Mouse (Mus musculus): ENCODE measurements around the gene Cd8b1. TPM values are rescaled to one million over a fixed set of nuclear protein-coding genes. Genes with fewer than 3 reads are reported as not detected.

Cd8b1 gene
- polyA plus RNA-seq, 1 experiment: 0.07 TPM

- no peak for DNase-seq (ENCODE audit: low read depth)
These were observed 28.6 kb downstream of the Cd8b1 start for GRCm38 (mm10) chr6:71351201-71351600.

DNA sequence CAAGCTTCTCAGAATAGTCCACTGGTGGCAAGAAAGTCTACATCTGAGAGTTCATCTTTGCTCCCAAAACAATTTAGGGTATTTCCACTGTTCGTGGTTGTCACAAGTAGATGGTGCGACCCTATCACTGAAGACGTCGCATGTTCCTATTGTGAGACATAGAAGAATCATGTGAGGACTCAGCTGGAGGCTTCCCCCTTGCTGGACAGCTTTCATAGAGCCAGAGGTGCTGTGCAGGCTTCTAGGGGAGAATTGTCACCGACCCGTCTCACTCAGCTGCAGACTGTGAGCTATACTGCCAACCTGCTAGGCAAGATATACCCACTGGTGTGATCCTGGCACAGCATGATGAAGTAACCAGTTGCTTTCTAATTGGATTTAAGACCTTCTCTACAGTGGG lies 29.6 kb downstream of the Cd8b1 start:
- no peak for DNase-seq (ENCODE audit: low read depth)

DNA sequence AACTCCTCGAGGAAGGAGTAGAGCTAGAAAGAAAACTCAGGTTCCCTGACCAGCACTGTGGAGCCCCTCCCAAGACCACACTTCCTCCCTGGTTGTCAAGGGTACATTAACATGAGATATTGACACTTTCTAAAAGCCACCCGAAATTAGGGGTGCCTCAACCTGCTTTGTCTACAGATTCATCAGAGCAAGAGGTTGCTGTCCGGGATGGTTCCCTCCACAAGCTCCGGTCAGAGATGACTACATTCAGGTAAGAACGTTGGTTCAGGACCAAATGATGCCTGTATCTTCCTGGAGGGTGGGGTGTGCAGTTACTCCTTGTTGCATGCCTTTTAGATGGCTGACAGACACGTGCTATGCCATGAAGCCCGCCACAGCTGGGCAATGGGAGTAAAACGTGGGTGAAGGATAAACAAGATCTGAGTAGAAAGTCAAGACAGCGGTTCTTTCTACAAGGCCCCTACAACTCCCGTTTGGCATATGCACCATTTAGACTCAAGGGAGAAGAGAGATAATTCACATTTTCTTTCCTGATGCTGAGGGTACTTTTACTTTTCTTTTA lies 30.4 kb downstream of the Cd8b1 start:
- no peak for DNase-seq (ENCODE audit: low read depth)

DNA sequence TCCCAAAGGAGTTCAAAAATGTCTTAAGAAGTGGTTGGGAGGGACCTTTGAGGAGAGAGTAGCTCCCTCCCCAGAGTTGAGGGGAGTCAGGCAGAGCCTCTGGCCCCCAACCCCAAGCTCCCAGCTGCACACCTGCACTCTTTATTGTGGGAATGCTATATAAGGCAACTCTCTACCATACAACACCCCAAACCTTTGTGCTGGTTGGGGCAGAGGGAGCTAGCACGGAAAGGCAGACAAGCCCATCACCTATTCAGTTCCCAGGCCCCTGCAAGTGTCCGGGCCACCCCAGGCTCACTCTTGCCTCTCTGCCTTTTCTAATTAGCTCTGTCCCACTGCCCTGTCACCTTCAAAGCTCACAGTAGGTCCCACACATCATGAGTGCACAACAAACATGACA lies 31.1 kb downstream of the Cd8b1 start:
- no peak for DNase-seq (ENCODE audit: low read depth)

- DNase-seq (ENCODE audit: low read depth): no peak
These were observed 34.9 kb downstream of the Cd8b1 start for GRCm38 (mm10) chr6:71357493-71357892.

GRCm38 (mm10) chr6:71360221-71360620 lies 37.6 kb downstream of the Cd8b1 start:
- DNase-seq (ENCODE audit: low read depth): no peak

GRCm38 (mm10) chr6:71360751-71361150 lies 38.2 kb downstream of the Cd8b1 start:
- no peak for DNase-seq (ENCODE audit: low read depth)

GRCm38 (mm10) chr6:71361156-71361670 lies 38.6 kb downstream of the Cd8b1 start:
- no peak for DNase-seq (ENCODE audit: low read depth)

DNA sequence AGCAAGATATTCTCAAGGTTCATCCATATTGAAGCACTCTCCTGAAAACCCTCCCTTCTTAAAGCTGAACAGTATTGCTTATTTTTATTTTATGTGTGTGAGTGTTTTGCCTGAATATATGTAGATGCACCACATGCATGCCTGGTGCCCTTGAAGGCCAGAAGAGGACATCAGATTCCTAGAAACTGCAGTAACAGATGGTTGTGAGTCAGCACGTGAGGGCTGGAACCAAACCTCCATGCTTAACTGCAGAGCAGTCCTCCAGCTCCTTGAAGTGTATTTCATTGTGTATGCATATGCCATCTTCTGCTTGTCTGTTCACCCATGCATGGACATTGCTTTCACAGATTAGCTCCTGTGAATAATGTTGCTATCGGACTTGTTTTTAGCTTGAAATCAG lies 41.4 kb downstream of the Cd8b1 start:
- no peak for DNase-seq (ENCODE audit: low read depth)

DNA sequence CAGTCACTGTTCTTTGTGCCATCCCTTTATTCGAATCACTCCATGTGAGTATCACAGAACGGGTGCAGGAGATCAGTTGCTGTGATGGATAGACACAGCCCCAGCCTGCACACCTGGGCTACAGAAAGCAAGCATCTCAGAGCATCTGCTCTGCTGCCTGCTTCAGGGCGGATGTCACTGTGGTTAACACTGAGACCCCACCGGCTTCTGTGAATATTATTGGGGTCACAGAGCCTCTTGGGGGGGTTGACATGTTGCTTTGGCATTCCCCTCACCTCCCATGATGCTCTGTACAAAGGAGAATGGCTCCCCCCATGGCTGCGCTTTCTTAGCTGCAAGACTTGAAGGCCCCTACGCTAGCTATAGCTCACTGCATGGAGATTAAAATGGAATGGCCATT lies 46.8 kb downstream of the Cd8b1 start:
- no peak for DNase-seq (ENCODE audit: low read depth)

GRCm38 (mm10) chr6:71371085-71371605 lies 48.6 kb downstream of the Cd8b1 start:
- no peak for DNase-seq (ENCODE audit: low read depth)

DNA sequence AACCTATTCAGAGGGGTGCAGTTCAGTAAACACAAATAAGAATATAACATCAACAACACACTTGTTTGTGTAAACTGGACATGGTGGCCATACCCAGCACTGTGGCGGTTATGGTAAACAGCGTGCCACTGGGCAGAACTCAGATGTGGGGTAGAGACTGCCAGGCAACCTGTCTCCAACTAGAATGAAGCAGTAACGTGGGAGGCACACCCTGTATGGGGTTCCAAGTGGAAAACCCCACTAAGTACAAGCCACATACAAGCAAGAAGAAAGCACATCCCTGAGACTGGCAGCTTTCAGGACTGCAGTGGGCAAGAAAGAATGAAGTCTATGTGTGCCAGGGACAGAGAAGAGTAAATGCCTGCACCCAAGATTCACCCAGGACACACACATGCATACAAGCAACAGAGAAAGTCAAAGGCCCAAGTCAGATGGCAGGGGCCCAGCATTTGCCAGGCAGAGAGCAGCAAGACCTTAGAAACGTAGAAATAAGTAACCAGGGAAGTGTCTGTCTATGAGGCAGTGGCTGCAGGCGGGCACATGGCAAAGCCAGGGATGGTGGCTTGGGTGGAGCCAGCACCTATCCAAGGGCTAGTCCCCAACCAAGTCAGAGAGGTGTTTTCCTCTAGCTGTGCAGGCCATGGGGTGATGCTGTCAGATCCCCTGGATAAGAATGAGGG lies 49.6 kb downstream of the Cd8b1 start:
- DNase-seq (ENCODE audit: low read depth): no peak

DNA sequence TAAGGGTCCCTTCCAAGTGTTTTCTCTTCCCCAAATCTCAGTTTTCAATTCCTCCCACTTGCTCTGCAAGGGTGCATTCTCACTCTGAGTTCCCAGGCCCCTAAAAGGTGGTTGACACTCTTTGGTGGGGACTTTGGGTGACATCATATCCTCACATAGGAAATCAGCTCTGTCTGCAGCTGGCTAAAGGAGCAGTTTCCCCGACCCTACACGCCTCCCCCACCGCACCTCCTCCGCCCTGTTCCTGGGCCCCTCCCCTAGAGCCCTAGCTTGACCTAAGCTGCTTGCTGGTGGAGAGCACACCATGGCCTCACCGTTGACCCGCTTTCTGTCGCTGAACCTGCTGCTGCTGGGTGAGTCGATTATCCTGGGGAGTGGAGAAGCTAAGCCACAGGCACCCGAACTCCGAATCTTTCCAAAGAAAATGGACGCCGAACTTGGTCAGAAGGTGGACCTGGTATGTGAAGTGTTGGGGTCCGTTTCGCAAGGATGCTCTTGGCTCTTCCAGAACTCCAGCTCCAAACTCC lies 50.7 kb downstream of the Cd8b1 start, which contains the start of gene Cd8a:
TSS of gene Cd8a (plus strand) at position 179 of the 527 bp plus-strand sequence.
- no peak for DNase-seq (ENCODE audit: low read depth)

- no peak for DNase-seq (ENCODE audit: low read depth)
These were observed 51.8 kb downstream of the Cd8b1 start for GRCm38 (mm10) chr6:71374311-71374829.

GRCm38 (mm10) chr6:71374921-71375320 lies 52.3 kb downstream of the Cd8b1 start:
- no peak for DNase-seq (ENCODE audit: low read depth)

GRCm38 (mm10) chr6:71376711-71377110 lies 54.1 kb downstream of the Cd8b1 start:
- DNase-seq (ENCODE audit: low read depth): no peak

GRCm38 (mm10) chr6:71381654-71382053 lies 59.1 kb downstream of the Cd8b1 start:
- no peak for DNase-seq (ENCODE audit: low read depth)

Other genes with a start within 250 kb of the Cd8b1 start
- 19.5 and 20.4 TPM in 2 replicates for gene Thnsl2, start 178.3 kb upstream of the Cd8b1 start, polyA plus RNA-seq (2012; rRNA removed)
- 0.26 and 2.8 TPM in 2 replicates for gene Fabp1, start 123.0 kb upstream of the Cd8b1 start, polyA plus RNA-seq (2012; rRNA removed)
- 15.1 and 16.4 TPM in 2 replicates for gene Krcc1, start 51.1 kb upstream of the Cd8b1 start, polyA plus RNA-seq (2012; rRNA removed)
- 0.44 and 0.85 TPM in 2 replicates for gene Smyd1, start 555 bp upstream of the Cd8b1 start, polyA plus RNA-seq (2012; rRNA removed)
- 0.08 and 0.20 TPM in 2 replicates for gene Cd8a, start 50.6 kb downstream of the Cd8b1 start, polyA plus RNA-seq (2012; rRNA removed)
- 26.5 and 28.1 TPM in 2 replicates for gene Rmnd5a, start 117.8 kb downstream of the Cd8b1 start, polyA plus RNA-seq (2012; rRNA removed)
- gene Rnf103, start 171.1 kb downstream of the Cd8b1 start, polyA plus RNA-seq (2012; rRNA removed): 10.9 and 17.7 TPM in 2 replicates
- gene Chmp3, start 221.0 kb downstream of the Cd8b1 start, polyA plus RNA-seq (2012; rRNA removed): 53.2 and 54.2 TPM in 2 replicates

Measured in gonadal fat pad, adult 2 months (tissue).